In the genomic region with DNA sequence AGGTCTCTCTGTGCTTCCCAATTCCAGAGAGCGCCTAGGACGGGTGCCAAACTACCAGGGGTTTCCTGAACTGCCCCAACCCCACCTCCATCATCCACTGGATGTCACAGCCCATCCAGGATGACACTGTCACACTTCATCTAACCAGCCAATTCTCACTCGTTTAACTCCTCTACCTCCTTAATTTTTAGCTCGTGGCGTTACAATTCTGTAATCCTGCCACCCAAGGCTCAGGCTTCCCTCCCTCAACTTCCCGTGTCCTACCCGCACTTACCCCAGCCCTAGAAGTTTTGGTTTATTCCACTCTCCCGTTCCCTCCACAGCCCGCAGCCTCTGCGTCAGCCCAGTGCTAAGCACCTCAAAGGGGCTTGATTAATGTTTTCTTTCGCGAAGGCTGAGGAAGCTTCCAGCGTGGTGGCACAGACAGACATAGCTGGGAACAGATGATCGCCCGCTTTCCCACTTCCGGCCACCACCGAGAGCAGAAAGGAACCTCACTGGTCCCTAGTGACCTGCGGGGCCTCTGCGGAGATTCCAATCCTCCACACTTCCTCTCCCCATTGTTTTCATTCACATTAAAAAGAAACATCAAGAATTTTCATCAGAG, we compare ENCODE assay signal across 10 mouse cellular contexts.
A peak's percentile ranks its signal among the peaks of the same experiment; 100 is the strongest.
DNase-seq lines count a peak whose midpoint lies in the region; ATAC-seq lines count a peak whose summit lies in the region.
"Had no signal": no experiment of that assay in that cellular context is flagged by ENCODE, and none has a peak within 500 bp of the region (broad histone marks: within the 10 kb centered on the region; RNA-seq: fewer than 3 reads in every experiment).

No protein-coding gene starts in this region.

- H3K36me3 ChIP-seq in forebrain, embryonic 10.5 days (replicated peaks): no peaks in the 10 kb centered on the region
- H3K36me3 ChIP-seq in forebrain, embryonic 15.5 days: no peaks in the 10 kb centered on the region
- no peaks in the 10 kb centered on the region for H3K36me3 ChIP-seq in lung, embryonic 16.5 days (ENCODE audit: control insufficient read depth, insufficient read depth, low read length)
- H3K36me3 ChIP-seq in stomach, embryonic 15.5 days: no peaks in the 10 kb centered on the region

- ATAC-seq in forebrain, embryonic 15.5 days (replicated peaks): no peak
- peak; percentile 29; the same call in 1 of the 2 replicates for ATAC-seq in lung, embryonic 16.5 days (ENCODE audit: low read depth)
- no peak for ATAC-seq in stomach, embryonic 15.5 days (ENCODE audit: insufficient read depth, low FRiP score, low read depth)

- no peak overlapping the region for H3K4me3 ChIP-seq in forebrain, embryonic 10.5 days
- no peak overlapping the region for H3K4me3 ChIP-seq in forebrain, embryonic 15.5 days
- peak overlapping the region; percentile 4; the same call in 1 of the 2 replicates for H3K4me3 ChIP-seq in lung, embryonic 16.5 days (ENCODE audit: low read length)
- no peak overlapping the region for H3K4me3 ChIP-seq in stomach, embryonic 15.5 days (replicated peaks)

- H3K27me3 ChIP-seq in forebrain, embryonic 10.5 days (ENCODE audit: poor library complexity, severe bottlenecking): no peaks in the 10 kb centered on the region
- H3K27me3 ChIP-seq in forebrain, embryonic 15.5 days: no peaks in the 10 kb centered on the region
- H3K27me3 ChIP-seq in lung, embryonic 16.5 days (ENCODE audit: control insufficient read depth, insufficient read depth, low read depth, low read length): no peaks in the 10 kb centered on the region
- no peaks in the 10 kb centered on the region for H3K27me3 ChIP-seq in stomach, embryonic 15.5 days (replicated peaks)

- H3K27ac ChIP-seq in forebrain, embryonic 10.5 days: peak overlapping the region; percentile 51
- H3K27ac ChIP-seq in forebrain, embryonic 15.5 days (replicated peaks): no peak overlapping the region
- H3K27ac ChIP-seq in lung, embryonic 16.5 days (ENCODE audit: low read length): peak overlapping the region; percentile 26
- peak overlapping the region; percentile 46; the same call in 1 of the 2 replicates for H3K27ac ChIP-seq in stomach, embryonic 15.5 days

- DNase-seq in forebrain, embryonic 10.5 days (ENCODE audit: extremely low spot score, low spot score): no peak
- no peak for DNase-seq in lung, postnatal 36 days
- DNase-seq in kidney, postnatal 14 days: peak; percentile 63
- no peak for DNase-seq in urinary bladder, adult 18-20 months (ENCODE audit: low spot score in 2 of 2)
- DNase-seq in cerebellum, postnatal 10 days: no peak
- DNase-seq: cerebellum, adult 8-10 months; right cerebral cortex, postnatal 4 days had no signal

- H3K4me2 ChIP-seq in forebrain, embryonic 15.5 days (replicated peaks): no peak overlapping the region
- H3K4me2 ChIP-seq in lung, embryonic 16.5 days (ENCODE audit: low read depth, low read length): peak overlapping the region; percentile 33
- H3K4me2 ChIP-seq in stomach, embryonic 15.5 days: peak overlapping the region; percentile 20; the same call in 1 of the 2 replicates

- H3K9ac ChIP-seq in forebrain, embryonic 15.5 days (replicated peaks): no peak overlapping the region
- H3K9ac ChIP-seq in lung, embryonic 16.5 days (ENCODE audit: low read length): peak overlapping the region; percentile 8; the same call in 1 of the 2 replicates
- no peak overlapping the region for H3K9ac ChIP-seq in stomach, embryonic 15.5 days

- 68% methylated on average over 19 of the region's 19 CpGs for WGBS in forebrain, embryonic 10.5 days
- 79% methylated on average over 19 of the region's 19 CpGs for WGBS in forebrain, embryonic 15.5 days
- WGBS in lung, embryonic 16.5 days: 44% methylated on average over 19 of the region's 19 CpGs
- 37% methylated on average over 19 of the region's 19 CpGs for whole genome bisulfite sequencing in stomach, embryonic 15.5 days

- H3K9me3 ChIP-seq in forebrain, embryonic 10.5 days: no peaks in the 10 kb centered on the region
- no peaks in the 10 kb centered on the region for H3K9me3 ChIP-seq in forebrain, embryonic 15.5 days
- no peaks in the 10 kb centered on the region for H3K9me3 ChIP-seq in lung, embryonic 16.5 days (ENCODE audit: control insufficient read depth, low read length)
- no peaks in the 10 kb centered on the region for H3K9me3 ChIP-seq in stomach, embryonic 15.5 days

- H3K4me1 ChIP-seq in forebrain, embryonic 10.5 days: peaks cover 35% of the 10 kb centered on the region
- H3K4me1 ChIP-seq in forebrain, embryonic 15.5 days: no peaks in the 10 kb centered on the region
- peaks cover 35% of the 10 kb centered on the region for H3K4me1 ChIP-seq in lung, embryonic 16.5 days (replicated peaks; ENCODE audit: control insufficient read depth, insufficient read depth, low read length)
- H3K4me1 ChIP-seq in stomach, embryonic 15.5 days: peaks cover 15% of the 10 kb centered on the region; the same call in 1 of the 2 replicates
